Mouse (Mus musculus) CH12F3 (cell line): ENCODE data around the gene Akap6.
"Not testable (repeated sequence)": the region's sequence is repeated elsewhere in the genome, so short reads cannot be mapped to it uniquely, and the experiment has no call there.

Experiments
- in situ Hi-C: fragments of 300-500 bp; cut with MboI; formaldehyde crosslinking; loops from 2 replicates; pipeline ENCODE4 v1.14.3; 2020; ENCODE audit warnings: low sequenced_read_pairs

Akap6 gene

GRCm38 (mm10) chr12:52711382-52711781 is 12.2 kb downstream of the Akap6 start:
- in situ Hi-C loops = no loop called here

GRCm38 (mm10) chr12:52711857-52712640 is 12.9 kb downstream of the Akap6 start:
- in situ Hi-C loops = no loop called here

GRCm38 (mm10) chr12:52718392-52718791 is 19.2 kb downstream of the Akap6 start:
- in situ Hi-C loops = no loop called here

- in situ Hi-C loops = no loop called here
These were observed 20.0 kb downstream of the Akap6 start for GRCm38 (mm10) chr12:52719232-52719631.

GRCm38 (mm10) chr12:52719681-52720080 is 20.5 kb downstream of the Akap6 start:
- in situ Hi-C loops = no loop called here

DNA sequence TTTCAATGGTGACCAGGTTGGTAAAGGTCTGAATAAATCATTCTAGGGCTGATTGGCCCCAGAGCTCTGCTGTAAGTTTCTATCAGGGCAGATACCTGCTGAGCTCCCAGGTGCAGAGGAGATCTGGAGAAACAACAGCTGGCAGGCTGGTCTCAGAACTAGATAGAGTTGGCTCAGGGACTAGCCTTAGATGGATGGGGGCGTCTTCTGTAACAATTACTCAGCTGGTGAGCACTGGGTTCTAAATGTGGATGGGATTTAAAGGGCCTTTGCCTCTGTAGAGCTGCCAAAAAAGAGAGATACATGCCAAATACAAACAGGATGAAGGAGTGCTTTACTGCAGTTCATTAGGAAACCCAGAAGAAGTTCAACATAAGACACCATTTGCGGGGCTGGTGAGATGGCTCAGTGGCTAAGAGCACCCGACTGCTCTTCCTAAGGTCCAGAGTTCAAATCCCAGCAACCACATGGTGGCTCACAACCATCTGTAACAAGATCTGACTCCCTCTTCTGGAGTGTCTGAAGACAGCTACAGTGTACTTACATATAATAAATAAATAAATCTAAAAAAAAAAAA is 24.9 kb downstream of the Akap6 start:
- in situ Hi-C loops = not testable (repeated sequence)

DNA sequence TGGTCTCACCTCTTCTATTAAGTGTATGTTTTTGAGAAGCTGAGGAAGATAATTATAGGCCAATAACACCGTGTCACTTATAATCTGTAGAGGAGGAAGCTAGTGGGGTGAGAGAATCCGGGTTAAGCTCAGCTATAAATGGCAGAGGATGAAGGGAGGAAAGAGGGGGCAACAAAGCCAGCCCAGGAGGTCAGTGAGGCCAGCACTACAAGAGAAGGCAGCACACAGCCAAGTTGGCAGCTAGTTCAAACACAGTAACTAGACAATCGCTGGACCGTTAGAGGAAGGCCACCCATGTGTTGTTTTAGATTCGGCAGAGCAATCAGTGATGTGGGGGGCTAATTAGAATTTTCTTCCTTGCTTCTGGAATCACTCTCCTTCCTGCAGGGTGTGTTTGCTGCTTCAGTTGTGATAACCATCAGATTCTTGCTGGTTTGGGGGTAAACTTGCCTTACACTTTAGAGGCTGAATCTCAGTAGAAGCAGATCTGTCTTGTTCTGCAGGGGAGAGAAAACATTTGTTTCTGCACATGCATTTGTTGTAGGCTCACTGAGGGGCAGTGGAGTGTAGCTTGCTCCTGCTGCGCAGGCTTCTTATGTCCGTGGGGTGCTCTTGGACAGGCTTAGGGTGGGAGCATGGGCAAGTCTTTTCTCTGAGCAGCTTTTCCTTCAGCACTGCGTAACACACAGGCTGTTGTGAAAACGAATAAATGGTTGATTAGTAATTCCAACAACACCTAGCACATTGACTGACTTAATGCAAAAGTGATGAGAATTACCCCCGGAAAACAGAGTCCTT is 27.4 kb downstream of the Akap6 start:
- in situ Hi-C loops = no loop called here

DNA sequence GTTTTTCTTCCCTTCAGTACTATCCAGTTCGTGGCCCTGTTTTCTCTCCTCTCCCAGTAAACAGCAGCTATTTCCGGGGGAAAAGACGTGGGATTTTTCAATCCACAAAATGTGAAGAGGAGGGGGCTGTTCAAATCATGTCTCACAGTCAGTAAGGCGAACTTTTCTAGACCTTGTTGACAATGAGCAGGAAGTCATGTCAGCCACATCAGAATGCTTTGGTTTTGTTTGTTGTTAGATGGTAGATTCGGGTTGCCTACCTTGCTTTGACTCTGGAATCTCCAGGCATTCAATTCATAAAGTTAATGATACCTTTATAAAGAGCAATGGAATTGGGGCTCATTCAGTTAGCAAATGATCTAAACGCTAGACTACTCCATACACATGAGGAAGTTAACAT is 30.2 kb downstream of the Akap6 start:
- in situ Hi-C loops = no loop called here

DNA sequence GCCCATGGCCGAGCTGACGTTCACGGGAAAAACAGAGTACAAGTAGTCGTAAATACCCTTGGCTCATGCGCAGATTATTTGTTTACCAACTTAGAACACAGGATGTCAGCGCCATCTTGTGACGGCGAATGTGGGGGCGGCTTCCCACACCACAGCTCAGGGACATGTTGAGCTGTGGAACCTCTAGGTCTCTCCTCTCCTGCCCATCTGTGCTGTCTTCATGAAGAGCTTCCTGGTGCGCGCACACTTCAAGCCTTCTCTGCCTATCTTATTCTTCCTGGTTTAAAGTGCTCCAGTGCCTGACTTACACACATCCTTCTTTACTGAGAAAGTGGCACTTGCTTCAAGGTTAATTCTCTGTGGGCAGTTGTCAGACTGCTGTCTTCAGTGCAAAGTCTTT is 36.0 kb downstream of the Akap6 start:
- in situ Hi-C loops = not testable (repeated sequence)

DNA sequence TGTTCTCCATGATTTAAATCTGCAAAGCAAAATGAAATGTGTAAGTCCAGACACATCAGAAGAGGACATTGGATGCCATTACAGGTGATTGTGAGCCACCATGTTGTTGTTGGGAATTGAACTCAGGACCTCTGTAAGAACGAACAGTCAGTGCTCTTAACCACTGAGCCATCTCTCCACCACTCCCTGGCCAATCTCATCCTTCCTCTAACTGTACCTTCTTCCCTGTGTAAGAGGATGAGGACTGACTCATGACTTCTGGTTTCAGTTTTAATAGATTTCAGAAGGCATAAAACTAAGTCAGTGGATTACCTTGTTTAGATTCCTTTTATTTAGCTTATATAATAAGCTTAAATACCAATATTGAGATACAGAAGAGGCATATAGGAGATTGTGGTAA is 38.0 kb downstream of the Akap6 start:
- in situ Hi-C loops = no loop called here

- in situ Hi-C loops = no loop called here
These were observed 40.1 kb downstream of the Akap6 start for GRCm38 (mm10) chr12:52739326-52739725.

GRCm38 (mm10) chr12:52741801-52742200 is 42.6 kb downstream of the Akap6 start:
- in situ Hi-C loops = no loop called here

- in situ Hi-C loops = no loop called here
These were observed 50.8 kb downstream of the Akap6 start for GRCm38 (mm10) chr12:52750006-52750405.

DNA sequence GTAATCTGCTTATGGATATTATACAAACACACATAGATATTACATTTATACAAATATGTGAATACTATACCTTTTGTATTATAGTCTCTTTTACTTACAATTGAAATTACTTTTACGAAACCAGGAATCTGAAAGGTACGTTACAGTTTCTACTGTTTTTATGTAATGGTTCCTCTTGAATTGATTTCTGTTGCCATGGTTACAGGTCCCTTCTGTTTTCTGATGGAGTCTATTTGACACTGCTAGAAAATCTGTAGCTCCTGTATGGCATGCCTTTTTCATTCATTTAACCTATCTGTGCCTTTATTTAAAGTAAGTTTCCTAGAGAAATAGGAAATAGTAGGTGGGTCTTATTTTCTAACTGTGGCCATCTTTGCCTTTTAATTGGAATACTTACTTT is 56.5 kb downstream of the Akap6 start:
- in situ Hi-C loops = no loop called here

GRCm38 (mm10) chr12:52757881-52758280 is 58.7 kb downstream of the Akap6 start:
- in situ Hi-C loops = no loop called here

GRCm38 (mm10) chr12:52764046-52764445 is 64.9 kb downstream of the Akap6 start:
- in situ Hi-C loops = no loop called here

GRCm38 (mm10) chr12:52764810-52765209 is 65.6 kb downstream of the Akap6 start:
- in situ Hi-C loops = no loop called here

- in situ Hi-C loops = no loop called here
These were observed 70.4 kb downstream of the Akap6 start for GRCm38 (mm10) chr12:52769561-52769960.

DNA sequence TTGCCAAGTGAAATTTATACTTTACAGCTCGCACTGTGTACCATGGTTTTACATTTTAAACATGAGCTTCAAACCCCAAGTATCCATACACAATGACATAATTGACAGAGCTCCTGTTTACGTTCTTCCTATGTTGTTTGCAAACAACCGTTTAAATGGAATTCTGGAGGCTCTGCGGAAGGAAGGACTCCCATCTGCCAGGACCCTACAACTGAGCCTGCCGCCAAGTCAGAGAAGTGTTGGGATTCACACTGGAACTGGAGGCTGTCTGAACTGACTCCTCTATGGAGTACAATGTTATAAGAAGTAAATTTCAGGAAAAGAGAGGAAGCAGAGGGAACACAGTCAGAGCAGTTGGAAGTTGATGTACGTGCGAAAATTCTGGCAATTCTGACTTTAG is 72.7 kb downstream of the Akap6 start:
- in situ Hi-C loops = no loop called here

DNA sequence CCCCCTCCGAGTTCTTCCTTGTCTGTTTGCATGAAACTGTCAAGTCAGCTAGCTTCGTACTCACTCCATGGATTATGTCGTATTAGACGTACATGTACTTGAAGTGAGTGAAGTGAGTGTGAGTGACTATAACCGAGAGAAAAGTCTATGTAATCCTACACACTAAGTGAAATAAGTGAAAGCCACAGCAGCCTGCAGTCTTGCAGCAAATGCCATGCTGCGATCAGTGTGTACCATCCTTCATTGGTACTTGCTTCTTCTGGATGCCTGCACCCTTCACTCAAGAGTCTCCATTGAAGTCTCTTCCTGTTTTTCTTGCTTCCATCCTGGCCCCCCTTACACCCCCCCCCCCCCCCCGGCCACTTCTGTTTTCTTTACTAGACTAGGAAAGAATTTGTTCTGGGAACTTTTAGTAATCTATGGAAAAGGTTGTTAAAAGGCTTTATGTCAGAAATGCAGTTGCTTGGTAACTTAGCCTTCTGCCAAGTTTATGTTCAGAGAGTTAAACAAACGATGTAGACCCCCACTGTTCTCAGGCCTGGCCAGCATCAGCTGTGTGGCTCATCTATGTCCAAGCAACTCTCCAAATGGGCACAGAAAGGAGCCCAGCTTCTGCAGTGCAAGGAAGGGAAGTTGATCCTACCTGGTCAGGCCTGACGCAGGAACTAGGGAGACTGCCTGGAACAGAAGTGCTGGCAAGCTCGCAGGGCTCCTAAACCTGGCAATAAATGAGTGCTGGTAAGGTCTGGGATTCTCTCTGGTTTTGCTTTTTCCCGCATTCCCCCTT is 73.5 kb downstream of the Akap6 start:
- in situ Hi-C loops = no loop called here

DNA sequence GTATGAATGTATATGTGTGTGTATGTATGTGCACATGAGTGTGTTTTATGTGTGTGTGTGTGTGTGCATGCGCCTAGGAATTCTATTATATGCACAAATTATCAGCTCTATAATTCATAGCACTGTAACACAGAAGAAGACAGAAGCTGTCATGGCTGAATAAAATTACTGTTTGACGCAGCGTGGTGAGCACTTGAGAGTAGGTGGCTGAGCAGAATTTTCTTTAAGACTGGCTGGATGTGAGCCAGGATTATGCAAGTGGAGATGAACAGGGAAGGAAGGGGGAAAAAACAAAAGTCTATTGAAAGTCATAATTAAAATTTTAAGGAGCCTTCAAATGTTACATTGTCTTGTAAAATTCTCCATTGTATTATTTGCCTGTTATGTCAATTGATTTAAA is 74.7 kb downstream of the Akap6 start:
- in situ Hi-C loops = no loop called here
